Mouse (Mus musculus) megakaryocyte, embryonic 14.5 days (primary cell): ENCODE results near the gene Zfx. TPM values are rescaled to one million over a fixed set of nuclear protein-coding genes. Genes with fewer than 3 reads are reported as not detected.

Experiments used
- H3K27me3 ChIP-seq: replicated peaks from 2 replicates; pipeline ENCODE3; 2012; ENCODE audit warnings: inconsistent platforms
- H3K36me3 ChIP-seq: replicated peaks from 2 replicates; pipeline ENCODE3; 2012; ENCODE audit warnings: low read length, inconsistent platforms, mixed read lengths
- H3K4me1 ChIP-seq: 2 replicates; pipeline ENCODE4 v1.6.1; 2012; ENCODE audit warnings: inconsistent platforms
- H3K4me3 ChIP-seq: replicated peaks from 2 replicates; pipeline ENCODE3; 2012; ENCODE audit warnings: moderate library complexity, mild to moderate bottlenecking, inconsistent platforms
- H3K9me3 ChIP-seq: 2 replicates; pipeline ENCODE4 v1.6.1; 2012; ENCODE audit warnings: inconsistent platforms
- FLI1 ChIP-seq: IDR thresholded peaks from 2 replicates; pipeline ENCODE4 v1.6.1; 2012; ENCODE audit warnings: low read length, inconsistent platforms, mixed read lengths
- GATA1 ChIP-seq: IDR thresholded peaks from 3 replicates; pipeline ENCODE4 v1.6.1; 2012; ENCODE audit warnings: mixed read lengths, low read length, inconsistent platforms, borderline replicate concordance
- polyA plus RNA-seq: library from polyadenylated mRNA; stranded (reverse); fragments of >175 nt; gene quantifications from 2 replicates; pipeline ENCODE4 v1.2.3, GENCODE M21; 2012; ENCODE audit warnings: low replicate concordance; ENCODE audit not compliant: insufficient read depth

Zfx gene
- polyA plus RNA-seq, 1 experiment, result 0.36 TPM

DNA sequence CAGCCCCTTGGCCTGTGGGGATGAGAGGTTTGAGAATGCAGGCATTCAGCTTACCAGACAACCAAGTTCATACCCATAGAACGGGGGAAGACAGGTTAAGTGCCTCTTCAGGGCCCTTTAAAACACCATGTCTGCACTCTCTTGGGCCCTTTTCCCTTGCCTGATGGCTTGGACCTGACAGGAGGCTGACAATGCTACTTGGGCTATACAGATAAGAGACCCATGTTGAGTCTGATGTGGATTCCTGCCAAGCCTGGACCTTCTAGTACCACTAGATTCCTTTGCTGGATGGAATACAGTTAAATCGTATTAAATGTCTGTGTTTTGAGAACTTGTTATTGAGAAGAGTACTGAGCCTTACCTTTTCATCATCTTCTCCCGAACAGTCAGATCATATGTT lies 8.7 kb upstream of the Zfx start:
- TF ChIP-seq GATA1 (no peak), FLI1 (no peak)
- Histone ChIP-seq H3K36me3 (no peaks in the 10 kb centered on the region), H3K27me3 (peaks cover 18% of the 10 kb centered on the region), H3K4me3 (no peak overlapping the region), H3K9me3 (no peaks in the 10 kb centered on the region), H3K4me1 (peaks cover 8% of the 10 kb centered on the region)

DNA sequence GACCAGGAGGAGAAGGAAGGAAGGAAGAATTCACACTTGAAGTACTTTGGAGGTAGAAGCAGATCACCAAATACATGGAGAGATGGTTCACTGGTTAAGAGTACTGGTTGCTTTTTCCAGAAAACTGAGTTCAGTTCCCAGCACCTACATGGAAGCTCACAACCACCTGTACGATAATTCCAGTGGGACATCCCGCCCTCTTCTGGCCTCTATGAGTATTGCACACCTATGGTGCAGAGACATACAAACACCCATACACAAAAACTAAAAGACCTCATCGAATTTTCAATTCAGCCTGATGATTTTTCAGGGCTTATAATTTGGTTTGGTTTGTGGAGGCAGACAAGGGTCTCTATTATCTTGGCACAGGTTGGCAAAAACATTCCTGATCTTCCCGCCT lies 6.2 kb upstream of the Zfx start:
- Histone ChIP-seq H3K4me1 (peaks cover 11% of the 10 kb centered on the region), H3K9me3 (no peaks in the 10 kb centered on the region), H3K4me3 (no peak overlapping the region), H3K36me3 (no peaks in the 10 kb centered on the region), H3K27me3 (peaks cover 18% of the 10 kb centered on the region)
- TF ChIP-seq GATA1 (no peak), FLI1 (no peak)

DNA sequence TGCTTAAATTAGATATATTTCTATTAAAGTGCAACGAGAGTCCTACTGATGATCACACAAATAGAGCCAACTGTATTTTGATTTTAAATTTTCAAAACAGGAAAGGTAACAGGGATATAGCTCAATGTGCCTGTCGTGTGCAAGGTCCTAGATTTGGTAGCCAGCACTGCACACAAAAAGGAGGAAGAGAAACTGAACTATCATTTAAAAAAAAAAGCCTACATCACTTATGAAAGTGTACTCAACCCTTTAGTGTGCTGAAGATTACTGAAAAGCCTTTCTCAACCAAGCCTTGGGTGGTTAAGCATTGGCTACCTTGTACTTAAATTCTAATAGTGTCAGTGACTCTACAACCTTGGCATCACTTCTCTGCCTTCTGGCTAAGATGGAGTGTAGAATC lies 2.4 kb upstream of the Zfx start:
- Histone ChIP-seq H3K27me3 (peaks cover 14% of the 10 kb centered on the region), H3K36me3 (no peaks in the 10 kb centered on the region), H3K9me3 (no peaks in the 10 kb centered on the region), H3K4me3 (no peak overlapping the region), H3K4me1 (peaks cover 3% of the 10 kb centered on the region; the same call in 1 of the 2 replicates)
- TF ChIP-seq FLI1, result no peak
- no peak for TF ChIP-seq GATA1

DNA sequence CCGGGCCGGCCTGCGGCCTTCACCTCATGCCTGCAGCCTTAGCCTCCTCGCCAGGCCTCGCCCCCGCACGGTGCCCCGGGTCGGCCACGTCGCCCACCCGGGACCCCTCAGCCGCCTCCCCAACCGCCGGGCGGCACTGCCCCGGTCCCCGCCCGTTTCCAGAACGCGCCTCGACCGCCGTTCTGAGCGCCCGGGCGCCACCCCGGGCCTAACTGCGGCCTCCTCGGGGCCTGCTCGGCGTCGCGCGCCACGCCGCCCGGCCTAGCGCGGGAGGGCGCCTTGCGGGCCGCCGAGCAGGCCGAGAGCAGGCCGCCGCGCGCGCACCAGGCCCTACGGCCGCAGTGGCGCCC lies 818 bp downstream of the Zfx start:
- Histone ChIP-seq H3K36me3 (no peaks in the 10 kb centered on the region), H3K27me3 (peaks cover 8% of the 10 kb centered on the region), H3K9me3 (no peaks in the 10 kb centered on the region), H3K4me3 (peak overlapping the region; percentile 93), H3K4me1 (peaks cover 9% of the 10 kb centered on the region; the same call in 1 of the 2 replicates)
- TF ChIP-seq GATA1 (no peak), FLI1 (no peak)

GRCm38 (mm10) chrX:94121866-94122708 lies 1.4 kb downstream of the Zfx start:
- H3K27me3 ChIP-seq, result peaks cover 8% of the 10 kb centered on the region
- no peaks in the 10 kb centered on the region for H3K36me3 ChIP-seq
- H3K9me3 ChIP-seq, result no peaks in the 10 kb centered on the region
- no peak for TF ChIP-seq FLI1
- TF ChIP-seq GATA1, result no peak
- peak overlapping the region; percentile 93 for H3K4me3 ChIP-seq
- H3K4me1 ChIP-seq, result peaks cover 9% of the 10 kb centered on the region; the same call in 1 of the 2 replicates

DNA sequence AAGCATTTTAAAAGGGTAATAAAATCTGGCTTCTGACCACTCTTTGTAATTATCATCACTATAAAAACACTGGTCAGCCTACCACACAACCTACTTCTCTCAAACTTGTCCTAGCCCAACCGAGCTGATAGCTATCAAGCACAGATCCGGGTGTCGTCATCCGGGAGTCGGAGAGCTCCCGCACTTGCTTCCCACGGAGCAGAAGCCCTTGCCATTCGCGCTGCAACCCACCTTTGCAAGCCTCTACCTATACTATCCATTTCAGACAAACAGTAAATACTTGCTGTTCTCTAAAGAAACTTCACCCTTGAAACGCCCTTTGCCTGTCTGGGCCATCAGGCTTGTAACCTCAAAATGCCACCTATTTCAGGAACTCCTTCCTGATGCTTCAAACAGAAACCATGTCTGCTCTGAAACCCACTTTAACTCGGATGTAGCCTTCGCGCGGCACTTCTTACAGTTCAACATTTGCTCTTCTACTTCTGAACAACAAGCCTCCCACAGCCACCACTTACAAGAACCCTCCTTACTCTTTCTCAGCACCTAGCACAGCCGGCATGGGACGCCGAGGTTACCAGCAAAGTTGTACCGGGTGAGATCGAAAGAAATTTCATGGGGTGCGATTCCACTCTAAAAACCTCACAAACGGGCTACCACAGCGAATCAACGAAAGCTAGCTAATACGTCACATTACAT lies 2.2 kb downstream of the Zfx start:
- H3K9me3 ChIP-seq, result no peaks in the 10 kb centered on the region
- no peaks in the 10 kb centered on the region for H3K36me3 ChIP-seq
- TF ChIP-seq FLI1 (no peak), GATA1 (no peak)
- H3K4me1 ChIP-seq, result peaks cover 9% of the 10 kb centered on the region; the same call in 1 of the 2 replicates
- peaks cover 6% of the 10 kb centered on the region for H3K27me3 ChIP-seq
- H3K4me3 ChIP-seq, result peak overlapping the region; percentile 93

DNA sequence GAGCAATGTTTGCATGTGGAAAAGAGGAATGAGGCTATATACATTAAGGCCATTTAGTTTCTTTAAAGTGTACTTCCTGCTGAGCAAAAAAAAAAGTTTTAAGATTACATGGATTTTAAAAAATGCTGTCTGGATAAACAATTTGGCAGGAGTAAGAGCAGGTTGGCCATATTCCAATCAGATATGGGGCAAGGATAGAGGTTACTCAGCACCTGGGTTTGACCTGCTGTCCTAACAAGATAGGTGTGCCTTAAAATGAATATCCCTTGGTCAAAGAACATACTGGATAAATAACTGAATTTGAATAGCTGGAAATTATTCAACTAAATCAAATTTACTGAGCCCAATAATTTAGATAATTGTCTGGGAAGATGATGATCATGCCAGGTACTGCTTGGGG lies 5.2 kb downstream of the Zfx start:
- peaks cover 7% of the 10 kb centered on the region for H3K27me3 ChIP-seq
- no peaks in the 10 kb centered on the region for H3K36me3 ChIP-seq
- no peaks in the 10 kb centered on the region for H3K9me3 ChIP-seq
- no peak overlapping the region for H3K4me3 ChIP-seq
- peaks cover 10% of the 10 kb centered on the region for H3K4me1 ChIP-seq
- TF ChIP-seq GATA1 (no peak), FLI1 (no peak)

GRCm38 (mm10) chrX:94115882-94116281 lies 7.6 kb downstream of the Zfx start:
- peaks cover 9% of the 10 kb centered on the region for H3K36me3 ChIP-seq
- no peak for TF ChIP-seq FLI1
- no peak overlapping the region for H3K4me3 ChIP-seq
- H3K9me3 ChIP-seq, result no peaks in the 10 kb centered on the region
- H3K27me3 ChIP-seq, result peaks cover 5% of the 10 kb centered on the region
- peaks cover 10% of the 10 kb centered on the region for H3K4me1 ChIP-seq

DNA sequence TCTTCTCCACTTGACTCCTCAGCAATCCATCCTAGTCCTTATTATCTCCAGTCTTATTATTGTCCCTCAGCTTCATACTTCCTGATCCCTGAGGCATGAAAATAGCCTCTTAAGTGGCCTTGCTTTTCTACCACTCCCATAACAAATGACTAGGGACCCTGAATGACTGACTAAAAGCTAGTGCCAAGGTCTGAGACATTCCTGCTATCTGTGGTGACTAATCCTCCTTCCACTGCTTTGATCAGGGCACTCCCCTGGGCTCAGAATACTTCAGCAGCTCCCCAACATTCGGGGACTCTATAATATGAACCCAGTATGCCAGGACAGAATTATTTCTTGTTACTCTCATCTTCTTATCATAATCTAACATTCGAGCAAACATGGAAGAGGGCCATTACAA lies 17.5 kb downstream of the Zfx start:
- TF ChIP-seq GATA1, result no peak
- no peak for TF ChIP-seq FLI1
- Histone ChIP-seq H3K4me1 (peaks cover 11% of the 10 kb centered on the region; the same call in 1 of the 2 replicates), H3K4me3 (no peak overlapping the region), H3K9me3 (no peaks in the 10 kb centered on the region), H3K36me3 (peaks cover 29% of the 10 kb centered on the region), H3K27me3 (peaks cover 3% of the 10 kb centered on the region)

- Histone ChIP-seq H3K4me3 (no peak overlapping the region), H3K4me1 (peaks cover 11% of the 10 kb centered on the region; the same call in 1 of the 2 replicates), H3K9me3 (no peaks in the 10 kb centered on the region), H3K36me3 (peaks cover 40% of the 10 kb centered on the region), H3K27me3 (peaks cover 3% of the 10 kb centered on the region)
- TF ChIP-seq FLI1 (no peak), GATA1 (no peak)
Observed at GRCm38 (mm10) chrX:94102938-94103337, 20.6 kb downstream of the Zfx start.

- Histone ChIP-seq H3K36me3 (peaks cover 60% of the 10 kb centered on the region), H3K9me3 (no peaks in the 10 kb centered on the region), H3K4me3 (no peak overlapping the region), H3K4me1 (peaks cover 3% of the 10 kb centered on the region; the same call in 1 of the 2 replicates), H3K27me3 (no peaks in the 10 kb centered on the region)
- no peak for TF ChIP-seq FLI1
- no peak for TF ChIP-seq GATA1
Observed at GRCm38 (mm10) chrX:94100561-94100960, 22.9 kb downstream of the Zfx start.
